Mouse (Mus musculus) stomach, embryonic 15.5 days (tissue): ENCODE measurements around the gene Fam102a. TPM values are rescaled to one million over a fixed set of nuclear protein-coding genes. Genes with fewer than 3 reads are reported as not detected.

Experiments used
- ATAC-seq: fragments of 200-750 bp; cut with Nextera tagmentation; 2 replicates; pipeline ENCODE4 v1.8.0; 2017; ENCODE audit warnings: low read depth, moderate number of reproducible peaks, moderate TSS enrichment; ENCODE audit not compliant: insufficient read depth, low FRiP score
- H3K27ac ChIP-seq: fragments of 300-500 bp; sonication (generic); 2 replicates; pipeline ENCODE4 v1.5.1; 2015; ENCODE audit warnings: mild to moderate bottlenecking, inconsistent platforms
- H3K27me3 ChIP-seq: fragments of 300-500 bp; sonication (generic); replicated peaks from 2 replicates; pipeline ENCODE4 v1.6.1; 2015; ENCODE audit warnings: inconsistent platforms
- H3K36me3 ChIP-seq: fragments of 300-500 bp; sonication (generic); 2 replicates; pipeline ENCODE4 v1.6.1; 2015; ENCODE audit warnings: inconsistent platforms
- H3K4me1 ChIP-seq: fragments of 300-500 bp; sonication (generic); 2 replicates; pipeline ENCODE4 v1.6.1; 2015; ENCODE audit warnings: inconsistent platforms
- H3K4me2 ChIP-seq: fragments of 300-500 bp; sonication (generic); 2 replicates; pipeline ENCODE4 v1.6.1; 2015; ENCODE audit warnings: mild to moderate bottlenecking, inconsistent platforms
- H3K4me3 ChIP-seq: fragments of 300-500 bp; sonication (generic); replicated peaks from 2 replicates; pipeline ENCODE4 v1.5.1; 2015; ENCODE audit warnings: inconsistent platforms
- H3K9ac ChIP-seq: fragments of 300-500 bp; sonication (generic); 2 replicates; pipeline ENCODE4 v1.6.1; 2015; ENCODE audit warnings: inconsistent platforms
- H3K9me3 ChIP-seq: fragments of 300-500 bp; sonication (generic); 2 replicates; pipeline ENCODE4 v1.6.1; 2016; ENCODE audit warnings: inconsistent platforms
- WGBS: fragments of 180-500 bp; shearing (Covaris S2); methylation state at CpG from one replicate; pipeline ENCODE4 v1.1.7; 2015; 5-methylcytosine and 5-hydroxymethylcytosine counted together
- polyA plus RNA-seq: library from polyadenylated mRNA; unstranded; fragments of >200 nt; fragmentation: Nextera tagmentation; extraction: Ambion mirVana; gene quantifications from 2 replicates; pipeline ENCODE4 v1.2.1, GENCODE M21; 2015

Gene Fam102a
- polyA plus RNA-seq, 1 experiment from 2014 or later = 11.2 TPM

DNA sequence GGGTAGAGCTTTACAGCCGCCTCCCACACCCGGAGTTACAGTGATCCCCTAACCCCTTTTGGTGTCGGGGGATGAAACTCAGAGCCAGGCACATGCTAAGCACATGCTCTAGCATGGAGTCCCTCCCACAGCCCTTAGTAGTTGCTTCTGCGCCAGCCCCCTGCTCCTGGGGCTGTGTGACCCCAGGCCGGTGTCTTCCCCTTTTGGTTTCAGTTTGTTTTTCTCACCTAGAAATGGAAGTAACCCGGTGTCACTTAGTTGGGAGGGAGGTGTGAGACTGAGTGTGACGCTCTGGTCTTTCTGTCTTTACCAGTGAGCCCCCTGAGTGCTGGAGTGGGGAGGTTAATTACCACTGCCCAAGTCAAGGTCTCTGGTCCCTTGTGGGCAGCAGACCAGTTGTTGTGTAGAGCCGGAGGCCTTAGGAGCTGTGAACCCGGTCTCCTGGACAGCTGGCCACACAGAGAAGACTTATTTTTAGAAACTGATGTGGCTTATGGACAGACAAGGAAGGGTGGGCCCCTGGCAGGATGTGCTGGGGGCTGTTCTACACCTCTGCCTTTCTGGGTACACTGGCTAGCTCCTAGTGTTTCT is 52.7 kb downstream of the Fam102a start:
- 22% methylated on average over 9 of the region's 9 CpGs for WGBS
- H3K27ac ChIP-seq = peak overlapping the region; percentile 44

GRCm38 (mm10) chr2:32589213-32589795 is 54.2 kb downstream of the Fam102a start:
- ATAC-seq = no peak
- no peaks in the 10 kb centered on the region for H3K9me3 ChIP-seq
- 75% methylated on average over 11 of the region's 11 CpGs for WGBS
- H3K27me3 ChIP-seq = no peaks in the 10 kb centered on the region
- peak overlapping the region; percentile 5; the same call in 1 of the 2 replicates for H3K4me2 ChIP-seq
- 0 out of 2 replicates have a peak, but pooled peaks cover 3% of the 10 kb centered on the region for H3K36me3 ChIP-seq
- H3K27ac ChIP-seq = no peak overlapping the region
- no peak overlapping the region for H3K9ac ChIP-seq
- H3K4me3 ChIP-seq = no peak overlapping the region
- H3K4me1 ChIP-seq = peaks cover 22% of the 10 kb centered on the region; the same call in 1 of the 2 replicates

More for the DNA sequence above, 52.7 kb downstream of the Fam102a start:
- Histone ChIP-seq H3K4me3 (peak overlapping the region; percentile 62), H3K4me2 (peak overlapping the region; percentile 82), H3K4me1 (peaks cover 27% of the 10 kb centered on the region; the same call in 1 of the 2 replicates), H3K9ac (peak overlapping the region; percentile 35; the same call in 1 of the 2 replicates), H3K27me3 (no peaks in the 10 kb centered on the region), H3K9me3 (no peaks in the 10 kb centered on the region), H3K36me3 (no peaks in the 10 kb centered on the region)
- ATAC-seq = no peak

DNA sequence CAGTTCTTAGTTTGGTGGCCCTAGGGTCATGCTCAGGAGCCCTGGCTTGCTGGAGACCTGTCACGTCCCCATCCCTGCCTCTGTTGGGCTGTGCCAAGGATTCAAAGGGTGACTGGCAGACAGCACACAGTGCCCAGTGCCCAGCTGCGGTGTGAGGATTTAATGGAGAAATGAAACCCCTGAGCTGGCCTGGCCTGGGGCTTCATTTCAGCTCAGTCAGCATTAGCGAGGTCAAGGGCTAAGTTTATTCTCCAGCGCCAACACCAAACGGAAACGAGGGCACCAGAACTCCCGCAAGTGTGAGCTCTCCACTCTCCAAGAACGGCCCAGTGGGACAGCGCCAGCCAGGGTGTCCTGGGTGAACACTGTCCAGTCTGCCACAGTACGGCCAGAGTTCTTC is 55.1 kb downstream of the Fam102a start:
- 73% methylated on average over 10 of the region's 10 CpGs for WGBS
- no peak overlapping the region for H3K4me2 ChIP-seq

GRCm38 (mm10) chr2:32591249-32591648 is 56.1 kb downstream of the Fam102a start:
- no peak overlapping the region for H3K27ac ChIP-seq
- 62% methylated on average over 6 of the region's 6 CpGs for WGBS
- no peak overlapping the region for H3K4me3 ChIP-seq
- no peak overlapping the region for H3K4me2 ChIP-seq
- H3K36me3 ChIP-seq = peaks cover 7% of the 10 kb centered on the region; the same call in 1 of the 2 replicates
- H3K4me1 ChIP-seq = peaks cover 22% of the 10 kb centered on the region; the same call in 1 of the 2 replicates
- no peak overlapping the region for H3K9ac ChIP-seq
- H3K27me3 ChIP-seq = no peaks in the 10 kb centered on the region
- no peak for ATAC-seq
- H3K9me3 ChIP-seq = no peaks in the 10 kb centered on the region

More for the DNA sequence above, 55.1 kb downstream of the Fam102a start:
- Histone ChIP-seq H3K36me3 (peaks cover 7% of the 10 kb centered on the region; the same call in 1 of the 2 replicates), H3K9me3 (no peaks in the 10 kb centered on the region), H3K4me3 (no peak overlapping the region), H3K27ac (no peak overlapping the region), H3K9ac (no peak overlapping the region), H3K4me1 (peaks cover 22% of the 10 kb centered on the region; the same call in 1 of the 2 replicates), H3K27me3 (no peaks in the 10 kb centered on the region)
- no peak for ATAC-seq

GRCm38 (mm10) chr2:32596725-32597124 is 61.6 kb downstream of the Fam102a start:
- H3K27ac ChIP-seq = no peak overlapping the region
- no peak overlapping the region for H3K4me3 ChIP-seq
- H3K9ac ChIP-seq = no peak overlapping the region
- peaks cover 7% of the 10 kb centered on the region; the same call in 1 of the 2 replicates for H3K36me3 ChIP-seq
- peaks cover 4% of the 10 kb centered on the region for H3K4me1 ChIP-seq
- no peaks in the 10 kb centered on the region for H3K27me3 ChIP-seq
- H3K9me3 ChIP-seq = no peaks in the 10 kb centered on the region
- ATAC-seq = no peak
- H3K4me2 ChIP-seq = no peak overlapping the region
- WGBS = 87% methylated on average over 13 of the region's 13 CpGs

DNA sequence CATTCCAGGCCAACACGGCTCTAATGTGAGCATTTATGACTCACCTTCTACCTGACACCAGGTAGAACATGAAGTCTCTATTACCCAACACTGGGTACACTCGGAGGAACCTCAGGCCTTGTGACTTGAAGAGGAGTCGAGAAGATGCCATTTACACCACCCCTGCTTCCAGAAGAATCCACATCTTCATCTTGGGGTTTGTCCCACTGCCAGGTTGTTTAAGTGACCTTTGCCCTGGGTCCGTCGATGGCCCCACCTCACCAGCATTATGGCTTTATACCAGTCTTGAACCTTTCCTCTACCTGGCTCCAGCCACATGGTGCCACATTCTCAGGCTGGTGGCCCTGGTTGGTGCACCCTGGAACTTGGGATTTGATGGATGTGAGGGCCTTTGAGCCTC is 62.1 kb downstream of the Fam102a start:
- Histone ChIP-seq H3K4me2 (no peak overlapping the region), H3K9me3 (no peaks in the 10 kb centered on the region), H3K4me3 (no peak overlapping the region), H3K27ac (no peak overlapping the region), H3K36me3 (peaks cover 7% of the 10 kb centered on the region; the same call in 1 of the 2 replicates), H3K4me1 (peaks cover 9% of the 10 kb centered on the region), H3K27me3 (no peaks in the 10 kb centered on the region), H3K9ac (no peak overlapping the region)
- 84% methylated on average over 5 of the region's 5 CpGs for WGBS
- ATAC-seq = no peak

DNA sequence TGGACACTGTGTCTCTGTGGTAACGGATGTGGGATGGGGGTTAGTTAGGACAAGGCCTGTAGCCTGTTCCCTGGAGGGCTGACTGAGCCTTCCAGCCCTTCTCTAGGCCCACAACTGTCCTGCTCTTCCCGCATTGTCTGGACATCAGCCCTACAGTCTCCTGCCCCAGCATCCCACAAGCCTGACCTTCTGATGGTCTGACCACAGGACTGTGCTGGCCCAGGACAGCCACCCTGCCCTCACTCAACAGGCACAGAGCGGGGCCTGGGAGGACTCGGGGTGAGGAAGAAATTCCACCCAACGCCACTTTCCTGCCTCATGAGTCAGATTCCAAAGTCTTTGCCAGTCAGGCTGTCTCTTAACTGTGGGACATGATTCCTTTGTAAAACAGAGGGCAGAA is 62.6 kb downstream of the Fam102a start:
- Histone ChIP-seq H3K36me3 (peaks cover 7% of the 10 kb centered on the region; the same call in 1 of the 2 replicates), H3K9ac (no peak overlapping the region), H3K27me3 (no peaks in the 10 kb centered on the region), H3K9me3 (no peaks in the 10 kb centered on the region), H3K4me1 (peaks cover 13% of the 10 kb centered on the region), H3K27ac (no peak overlapping the region), H3K4me3 (no peak overlapping the region), H3K4me2 (no peak overlapping the region)
- WGBS = 88% methylated on average over 5 of the region's 5 CpGs
- no peak for ATAC-seq

GRCm38 (mm10) chr2:32598506-32598905 is 63.4 kb downstream of the Fam102a start:
- no peak for ATAC-seq
- H3K36me3 ChIP-seq = peaks cover 7% of the 10 kb centered on the region; the same call in 1 of the 2 replicates
- 80% methylated on average over 8 of the region's 8 CpGs for WGBS
- no peak overlapping the region for H3K4me2 ChIP-seq
- no peak overlapping the region for H3K4me3 ChIP-seq
- no peaks in the 10 kb centered on the region for H3K27me3 ChIP-seq
- no peak overlapping the region for H3K27ac ChIP-seq
- H3K9ac ChIP-seq = no peak overlapping the region
- H3K4me1 ChIP-seq = peaks cover 14% of the 10 kb centered on the region
- H3K9me3 ChIP-seq = no peaks in the 10 kb centered on the region

GRCm38 (mm10) chr2:32599409-32599808 is 64.3 kb downstream of the Fam102a start, which contains the start of gene St6galnac6:
St6galnac6 (plus strand) TSS chr2:32599709.
- Histone ChIP-seq H3K4me3 (no peak within 1 kb of the TSS), H3K27ac (no peak within 1 kb of the TSS), H3K9me3 (no peaks in the 10 kb centered on the region), H3K4me2 (no peak within 1 kb of the TSS), H3K27me3 (no peaks in the 10 kb centered on the region), H3K9ac (no peak within 1 kb of the TSS), H3K36me3 (peaks cover 4% of the 10 kb centered on the region; the same call in 1 of the 2 replicates), H3K4me1 (peaks cover 14% of the 10 kb centered on the region)
- ATAC-seq = no peak
- 88% methylated on average over 3 of the region's 3 CpGs for WGBS

- Histone ChIP-seq H3K27ac (no peak overlapping the region; the same call in 1 of the 2 replicates), H3K9ac (no peak overlapping the region), H3K9me3 (no peaks in the 10 kb centered on the region), H3K4me1 (peaks cover 14% of the 10 kb centered on the region), H3K27me3 (no peaks in the 10 kb centered on the region), H3K36me3 (no peaks in the 10 kb centered on the region), H3K4me2 (no peak overlapping the region), H3K4me3 (no peak overlapping the region)
- ATAC-seq = peak; percentile 51
- WGBS = 36% methylated on average over 8 of the region's 8 CpGs
Observed at GRCm38 (mm10) chr2:32601417-32602065, 66.4 kb downstream of the Fam102a start.

- Histone ChIP-seq H3K9ac (no peak overlapping the region), H3K27me3 (0 out of 2 replicates have a peak, but pooled peaks cover 2% of the 10 kb centered on the region), H3K9me3 (no peaks in the 10 kb centered on the region), H3K4me2 (peak overlapping the region; percentile 65), H3K36me3 (no peaks in the 10 kb centered on the region), H3K27ac (peak overlapping the region; percentile 72; the same call in 1 of the 2 replicates), H3K4me3 (peak overlapping the region; percentile 39), H3K4me1 (peaks cover 19% of the 10 kb centered on the region)
- ATAC-seq = peak; percentile 58
- WGBS = under 1% methylated on average over 11 of the region's 11 CpGs
Observed at GRCm38 (mm10) chr2:32602600-32603054, 67.5 kb downstream of the Fam102a start.
